Mouse (Mus musculus): Measurements from ENCODE around the gene AI597479.
A peak's percentile ranks its signal among the peaks of the same experiment; 100 is the strongest.

DNA sequence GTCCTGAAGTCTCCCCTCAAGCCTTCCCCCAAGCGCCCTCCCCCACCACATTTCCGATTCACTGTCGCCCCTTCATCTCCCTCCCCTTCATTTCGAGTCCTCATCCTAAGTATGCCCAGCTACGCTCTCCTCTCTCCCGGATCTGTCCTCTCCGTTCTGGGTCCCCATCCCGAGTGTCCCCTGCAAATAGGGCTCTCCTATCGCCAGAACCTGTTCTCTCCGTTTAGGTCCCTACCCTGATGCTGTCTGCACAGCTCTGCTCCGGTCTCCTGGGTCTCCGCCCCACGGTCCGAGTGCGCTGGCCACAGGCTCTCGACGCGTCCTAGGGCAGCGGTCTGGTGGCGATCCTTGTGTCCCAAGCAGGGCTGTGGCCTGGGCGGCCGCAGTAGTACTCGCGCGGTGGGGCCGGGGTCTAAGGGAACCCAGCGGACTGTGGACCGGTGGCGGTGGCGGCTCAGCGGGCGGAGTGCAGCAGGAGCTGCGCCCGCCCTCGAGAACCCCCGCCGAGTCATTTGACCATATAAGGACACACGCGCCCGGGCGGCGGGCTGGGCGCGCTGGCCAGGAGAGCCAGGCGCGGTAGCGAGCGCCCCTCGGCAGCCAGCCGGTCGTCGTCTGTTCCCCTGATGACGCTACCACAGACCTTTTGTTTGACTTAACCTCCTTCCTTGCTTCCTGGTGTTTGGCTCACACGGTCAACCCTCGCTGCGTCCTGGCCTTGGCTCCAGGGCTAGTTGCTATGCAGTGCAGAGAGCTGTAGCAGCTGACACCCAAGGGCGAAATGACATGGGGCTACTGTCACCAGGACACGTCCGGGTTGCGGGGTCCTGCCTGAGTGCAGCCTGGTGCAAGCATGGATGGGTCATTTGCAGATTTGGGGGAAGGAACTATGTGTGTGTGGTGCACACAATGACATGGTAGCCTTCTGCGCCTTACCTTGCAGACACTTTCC lies 65.2 kb downstream of the AI597479 start:
- peak; percentile 59 for TF ChIP-seq MAX (IDR thresholded peaks at IDR 0.05)
- no peak for TF ChIP-seq CTCF (IDR thresholded peaks at IDR 0.05; ENCODE audit: control insufficient read depth, insufficient read depth, insufficient read length)
- no peak for TF ChIP-seq MYOG (IDR thresholded peaks at IDR 0.05; ENCODE audit: control insufficient read depth, extremely low read depth, insufficient read length)

Measured in C2C12 (cell line).